Mouse (Mus musculus) ovary, adult 2 months (tissue): ENCODE data around the gene Washc3. TPM values are rescaled to one million over a fixed set of nuclear protein-coding genes. Genes with fewer than 3 reads are reported as not detected.

Experiments
- polyA plus RNA-seq: library from polyadenylated mRNA; depleted of rRNA; stranded (reverse); fragments of >200 nt; gene quantifications from 2 replicates; pipeline ENCODE4 v1.2.3, GENCODE M21; 2012; rRNA removed

Gene Washc3
- 10.1 and 14.8 TPM in 2 replicates for polyA plus RNA-seq

DNA sequence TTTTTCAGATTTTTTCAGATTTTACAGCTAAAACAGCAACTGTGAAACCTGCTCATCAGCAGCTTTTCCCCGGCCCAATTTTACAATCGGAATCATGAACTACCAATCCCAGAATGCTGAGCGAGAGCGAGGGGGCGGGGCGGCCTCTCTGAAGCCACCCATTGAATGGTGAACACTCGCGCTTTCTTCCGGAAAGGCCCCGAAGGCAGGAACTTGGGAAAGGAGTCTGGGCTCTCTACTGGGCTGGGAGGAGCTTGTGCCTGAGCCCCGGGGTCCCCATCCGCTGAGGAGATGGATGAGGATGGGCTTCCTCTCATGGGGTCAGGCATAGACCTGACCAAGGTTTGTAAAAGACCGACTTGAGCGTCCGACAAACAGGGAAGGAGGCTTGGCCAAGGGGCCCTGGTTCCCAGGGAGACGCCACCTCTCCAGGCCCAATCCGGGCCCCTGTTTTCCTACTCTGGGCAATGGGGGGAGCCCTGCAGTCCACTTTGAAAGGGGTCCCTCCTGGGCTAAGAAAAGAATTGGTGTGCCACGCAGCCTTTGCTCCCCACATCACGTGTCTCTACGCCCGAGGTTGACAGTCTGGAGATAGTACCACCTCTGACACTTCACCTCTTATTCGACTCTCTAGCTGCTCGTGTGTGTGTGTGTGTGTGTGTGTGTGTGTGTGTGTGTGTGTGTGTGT is at the start of gene Washc3:
Washc3 (plus strand) TSS at position 143 of the 688 bp plus-strand sequence.

Other genes starting within 250 kb of the Washc3 start
- not detected in 2 replicates for gene Pmch, start 110.0 kb upstream of the Washc3 start, polyA plus RNA-seq
- 0.38 and 0.63 TPM in 2 replicates for gene Parpbp, start 54.2 kb upstream of the Washc3 start, polyA plus RNA-seq
- gene Nup37, start 54.1 kb upstream of the Washc3 start, polyA plus RNA-seq, result 1.8 and 4.3 TPM in 2 replicates
- 23.3 and 23.9 TPM in 2 replicates for gene Dram1, start 178.0 kb downstream of the Washc3 start, polyA plus RNA-seq
- gene Gnptab, start 178.0 kb downstream of the Washc3 start, polyA plus RNA-seq, result 10.5 and 13.5 TPM in 2 replicates